Mouse (Mus musculus) kidney, adult 2 months (tissue): ENCODE results near the gene G430095P16Rik.

Experiments
- CTCF ChIP-seq: fragments of 200-500 bp; conservative IDR thresholded peaks from 2 replicates; pipeline ENCODE4 v1.5.1; 2011; ENCODE audit warnings: low read depth, mild to moderate bottlenecking, control low read depth, low read length, moderate library complexity, mixed read lengths; ENCODE audit not compliant: insufficient read depth, insufficient read length
- POLR2A ChIP-seq: fragments of 200-500 bp; IDR thresholded peaks from one replicate; pipeline ENCODE4 v1.6.1; 2011; ENCODE audit warnings: low read depth, low read length, control low read depth

DNA sequence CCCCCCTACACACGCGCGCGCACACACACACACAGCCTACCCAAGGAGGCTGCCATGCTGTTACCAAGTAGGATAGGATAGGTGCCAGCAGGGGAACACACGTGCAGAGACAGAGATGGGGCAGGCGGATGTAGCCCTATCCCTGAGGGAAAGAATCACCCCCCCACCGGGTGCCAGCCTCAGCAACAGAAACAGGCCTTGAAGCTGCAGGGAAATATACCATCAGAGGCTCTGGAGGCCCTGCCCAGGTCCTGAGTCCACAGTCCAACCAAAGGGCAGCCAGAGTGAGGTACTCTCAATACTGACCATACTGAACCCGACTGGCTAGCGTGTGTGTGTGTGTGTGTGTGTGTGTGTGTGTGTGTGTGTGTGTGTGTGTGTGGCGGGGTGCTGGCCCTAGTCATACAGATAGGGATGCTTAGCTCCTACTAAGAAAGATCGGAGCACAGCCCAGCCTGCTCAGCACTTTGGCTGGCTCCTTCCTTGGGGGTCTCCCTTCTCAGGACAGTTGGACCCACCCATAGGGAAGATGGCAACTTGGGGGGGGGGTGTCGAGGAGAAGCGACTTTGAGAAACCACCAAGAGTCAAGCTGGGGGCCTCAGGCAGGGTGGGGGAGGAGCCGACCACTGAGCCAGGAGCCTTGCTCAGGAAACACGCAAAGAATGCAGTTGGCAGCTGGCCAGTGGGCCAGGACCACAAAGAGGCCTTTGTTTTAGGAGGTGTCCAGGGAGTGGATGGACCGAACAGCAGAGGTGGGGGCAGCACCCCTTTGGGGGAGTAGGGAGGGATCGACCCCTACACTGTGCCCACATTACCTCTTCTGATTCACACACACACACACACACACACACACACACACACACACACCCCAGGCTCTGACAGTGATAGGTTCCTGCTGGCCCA, 21.0 kb downstream of the G430095P16Rik start:
- no peak for TF ChIP-seq CTCF
- no peak for TF ChIP-seq POLR2A
